Mouse (Mus musculus): ENCODE measurements around the gene Cartpt. TPM values are rescaled to one million over a fixed set of nuclear protein-coding genes. Genes with fewer than 3 reads are reported as not detected.
"Not testable (repeated sequence)": the region's sequence is repeated elsewhere in the genome, so short reads cannot be mapped to it uniquely, and the experiment has no call there.

Cartpt gene
- total RNA-seq, 2 experiments from 2014 or later: 33.4 to 36.1 TPM

GRCm38 (mm10) chr13:99857879-99858278 is 43.0 kb downstream of the Cartpt start:
- no peak for DNase-seq (ENCODE audit: low spot score in 2 of 2)

GRCm38 (mm10) chr13:99857336-99857735 is 43.6 kb downstream of the Cartpt start:
- DNase-seq (ENCODE audit: low spot score in 2 of 2): no peak

- DNase-seq (ENCODE audit: low spot score in 2 of 2): no peak
These were observed 45.7 kb downstream of the Cartpt start for GRCm38 (mm10) chr13:99855229-99855628.

GRCm38 (mm10) chr13:99853131-99853530 is 47.8 kb downstream of the Cartpt start:
- DNase-seq (ENCODE audit: low spot score in 2 of 2): no peak

- not testable (repeated sequence) for DNase-seq (ENCODE audit: low spot score in 2 of 2)
These were observed 48.5 kb downstream of the Cartpt start for GRCm38 (mm10) chr13:99852416-99852815.

GRCm38 (mm10) chr13:99851026-99851425 is 49.9 kb downstream of the Cartpt start:
- no peak for DNase-seq (ENCODE audit: low spot score in 2 of 2)

- no peak for DNase-seq (ENCODE audit: low spot score in 2 of 2)
These were observed 51.3 kb downstream of the Cartpt start for GRCm38 (mm10) chr13:99849597-99849996.

Other genes starting within 250 kb of the Cartpt start
- 10 to 100 TPM; 53.9 to 56.9 TPM for gene Mccc2, start 114.5 kb upstream of the Cartpt start, total RNA-seq (2021)
- 10 to 100 TPM; 28.3 to 30.3 TPM for gene Bdp1, start 203.0 kb upstream of the Cartpt start, total RNA-seq (2021)
- gene Serf1, start 206.9 kb upstream of the Cartpt start, total RNA-seq (2021): 10 to 100 TPM; 31.0 to 34.5 TPM
- gene Smn1, start 223.8 kb upstream of the Cartpt start, total RNA-seq (2021): 10 to 100 TPM; 52.3 to 57.0 TPM

Measured in adrenal gland, postnatal 4 days (tissue).